Mouse (Mus musculus) neural tube, embryonic 12.5 days (tissue): ENCODE results near the gene 1700030K09Rik. TPM values are rescaled to one million over a fixed set of nuclear protein-coding genes. Genes with fewer than 3 reads are reported as not detected.

Experiments used
- ATAC-seq: fragments of 200-750 bp; cut with Nextera tagmentation; 2 replicates; pipeline ENCODE4 v1.8.0; 2017; ENCODE audit warnings: low read depth, mild to moderate bottlenecking, moderate TSS enrichment, moderate library complexity; ENCODE audit not compliant: low FRiP score
- H3K27ac ChIP-seq: fragments of 300-500 bp; sonication (generic); 2 replicates; pipeline ENCODE4 v1.5.1; 2016
- H3K27me3 ChIP-seq: fragments of 300-500 bp; sonication (generic); replicated peaks from 2 replicates; pipeline ENCODE4 v1.6.1; 2016; ENCODE audit warnings: mild to moderate bottlenecking
- H3K36me3 ChIP-seq: fragments of 300-500 bp; sonication (generic); 2 replicates; pipeline ENCODE4 v1.6.1; 2016; ENCODE audit warnings: mild to moderate bottlenecking
- H3K4me1 ChIP-seq: fragments of 300-500 bp; sonication (generic); 2 replicates; pipeline ENCODE4 v1.6.1; 2016
- H3K4me2 ChIP-seq: fragments of 300-500 bp; sonication (generic); replicated peaks from 2 replicates; pipeline ENCODE4 v1.6.1; 2016; ENCODE audit warnings: mild to moderate bottlenecking
- H3K4me3 ChIP-seq: fragments of 300-500 bp; sonication (generic); 2 replicates; pipeline ENCODE4 v1.5.1; 2016
- H3K9ac ChIP-seq: fragments of 300-500 bp; sonication (generic); 2 replicates; pipeline ENCODE4 v1.6.1; 2016; ENCODE audit warnings: mild to moderate bottlenecking
- H3K9me3 ChIP-seq: fragments of 300-500 bp; sonication (generic); 2 replicates; pipeline ENCODE4 v1.6.1; 2016; ENCODE audit warnings: mild to moderate bottlenecking
- WGBS: fragments of 180-500 bp; shearing (Covaris S2); methylation state at CpG from one replicate; pipeline ENCODE4 v1.1.7; 2016; 5-methylcytosine and 5-hydroxymethylcytosine counted together
- polyA plus RNA-seq: library from polyadenylated mRNA; unstranded; fragments of >200 nt; fragmentation: Nextera tagmentation; extraction: Ambion mirVana; gene quantifications from 2 replicates; pipeline ENCODE4 v1.2.1, GENCODE M21; 2016

Gene 1700030K09Rik
- polyA plus RNA-seq, 1 experiment from 2014 or later, result 16.7 TPM

- H3K9me3 ChIP-seq, result no peaks in the 10 kb centered on the region
- no peak for ATAC-seq
- H3K9ac ChIP-seq, result no peak overlapping the region
- H3K4me2 ChIP-seq, result no peak overlapping the region
- no peak overlapping the region for H3K4me3 ChIP-seq
- H3K36me3 ChIP-seq, result no peaks in the 10 kb centered on the region
- H3K27ac ChIP-seq, result no peak overlapping the region
- WGBS, result 54% methylated on average over 13 of the region's 13 CpGs
- H3K27me3 ChIP-seq, result no peaks in the 10 kb centered on the region
- no peaks in the 10 kb centered on the region for H3K4me1 ChIP-seq
Observed at GRCm38 (mm10) chr8:72429676-72430075, 14.0 kb upstream of the 1700030K09Rik start.

DNA sequence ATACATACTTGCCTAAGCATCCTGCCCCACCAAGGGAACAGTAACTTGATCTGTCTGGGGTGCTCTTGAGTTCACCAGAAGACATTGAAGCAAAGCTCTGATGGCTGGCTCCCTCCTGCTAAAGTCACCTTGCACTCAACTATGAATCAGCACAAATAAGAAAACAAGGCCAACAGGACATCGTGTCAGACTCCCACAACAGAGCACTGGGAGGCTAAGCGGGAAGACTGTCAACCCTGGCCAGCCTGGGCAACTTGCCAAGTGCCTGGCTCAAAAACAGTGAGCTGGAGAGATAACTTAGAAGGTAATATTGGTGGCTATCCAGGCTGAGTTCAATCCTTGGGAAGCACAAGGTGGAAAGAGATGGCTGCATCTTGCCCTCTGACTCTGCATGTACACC lies 8.7 kb upstream of the 1700030K09Rik start:
- 57% methylated on average over 2 of the region's 2 CpGs for WGBS
- no peak overlapping the region for H3K4me2 ChIP-seq

GRCm38 (mm10) chr8:72438248-72439015 lies 5.2 kb upstream of the 1700030K09Rik start:
- Histone ChIP-seq H3K9ac (no peak overlapping the region), H3K9me3 (no peaks in the 10 kb centered on the region), H3K4me3 (no peak overlapping the region), H3K4me2 (no peak overlapping the region), H3K36me3 (no peaks in the 10 kb centered on the region), H3K27ac (no peak overlapping the region), H3K4me1 (no peaks in the 10 kb centered on the region), H3K27me3 (no peaks in the 10 kb centered on the region)
- 73% methylated on average over 8 of the region's 8 CpGs for WGBS
- no peak for ATAC-seq

More for the DNA sequence above, 8.7 kb upstream of the 1700030K09Rik start:
- no peak overlapping the region for H3K4me3 ChIP-seq
- no peaks in the 10 kb centered on the region for H3K36me3 ChIP-seq
- H3K27ac ChIP-seq, result no peak overlapping the region
- no peaks in the 10 kb centered on the region for H3K27me3 ChIP-seq
- ATAC-seq, result no peak
- no peaks in the 10 kb centered on the region for H3K9me3 ChIP-seq
- no peaks in the 10 kb centered on the region for H3K4me1 ChIP-seq
- H3K9ac ChIP-seq, result no peak overlapping the region

- peak overlapping the region; percentile 40 for H3K4me3 ChIP-seq
- ATAC-seq, result no peak; the same call in 1 of the 2 replicates
- no peaks in the 10 kb centered on the region for H3K27me3 ChIP-seq
- peaks cover 6% of the 10 kb centered on the region; the same call in 1 of the 2 replicates for H3K4me1 ChIP-seq
- H3K9ac ChIP-seq, result peak overlapping the region; percentile 50
- WGBS, result 47% methylated on average over 6 of the region's 6 CpGs
- H3K27ac ChIP-seq, result no peak overlapping the region
- no peaks in the 10 kb centered on the region for H3K9me3 ChIP-seq
- peak overlapping the region; percentile 58 for H3K4me2 ChIP-seq
- H3K36me3 ChIP-seq, result peaks cover 17% of the 10 kb centered on the region; the same call in 1 of the 2 replicates
Observed at GRCm38 (mm10) chr8:72443994-72444350, 292 bp downstream of the 1700030K09Rik start.

DNA sequence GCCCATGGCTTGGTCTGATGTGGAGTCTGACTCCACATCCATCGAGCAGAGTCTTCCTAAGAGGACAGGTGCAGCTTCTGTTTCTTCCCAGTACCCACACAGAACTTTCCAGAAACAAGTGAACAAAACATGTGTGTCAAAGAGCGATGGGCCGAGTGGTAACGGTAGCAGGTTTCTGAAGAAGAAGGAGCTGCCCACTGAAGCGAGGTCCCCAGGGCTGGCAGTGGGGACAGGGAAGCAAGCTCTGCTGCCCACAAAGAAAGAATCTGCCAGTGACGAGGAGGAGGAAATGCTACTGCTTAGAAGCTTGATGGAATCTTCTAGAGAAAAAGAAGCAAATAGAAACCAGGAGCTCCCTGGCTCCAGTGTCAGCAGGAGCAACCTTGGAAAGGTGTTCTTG lies 1.4 kb downstream of the 1700030K09Rik start:
- no peak overlapping the region for H3K4me2 ChIP-seq
- no peak overlapping the region for H3K9ac ChIP-seq
- WGBS, result 96% methylated on average over 6 of the region's 6 CpGs
- H3K27me3 ChIP-seq, result no peaks in the 10 kb centered on the region
- no peak for ATAC-seq
- H3K9me3 ChIP-seq, result no peaks in the 10 kb centered on the region
- H3K4me3 ChIP-seq, result no peak overlapping the region
- no peak overlapping the region for H3K27ac ChIP-seq
- peaks cover 26% of the 10 kb centered on the region for H3K36me3 ChIP-seq
- peaks cover 6% of the 10 kb centered on the region; the same call in 1 of the 2 replicates for H3K4me1 ChIP-seq

GRCm38 (mm10) chr8:72451516-72451915 lies 7.8 kb downstream of the 1700030K09Rik start:
- peaks cover 74% of the 10 kb centered on the region for H3K36me3 ChIP-seq
- ATAC-seq, result no peak
- WGBS, result 89% methylated on average over 8 of the region's 8 CpGs

GRCm38 (mm10) chr8:72453904-72454303 lies 10.2 kb downstream of the 1700030K09Rik start:
- H3K9me3 ChIP-seq, result no peaks in the 10 kb centered on the region
- WGBS, result 97% methylated on average over 2 of the region's 2 CpGs
- no peak for ATAC-seq
- H3K4me1 ChIP-seq, result no peaks in the 10 kb centered on the region
- no peaks in the 10 kb centered on the region for H3K27me3 ChIP-seq
- no peak overlapping the region for H3K4me3 ChIP-seq
- H3K27ac ChIP-seq, result no peak overlapping the region
- no peak overlapping the region for H3K4me2 ChIP-seq
- no peak overlapping the region for H3K9ac ChIP-seq
- peaks cover 66% of the 10 kb centered on the region for H3K36me3 ChIP-seq

More at GRCm38 (mm10) chr8:72451516-72451915, 7.8 kb downstream of the 1700030K09Rik start:
- no peaks in the 10 kb centered on the region for H3K9me3 ChIP-seq
- no peak overlapping the region for H3K9ac ChIP-seq
- H3K27me3 ChIP-seq, result no peaks in the 10 kb centered on the region
- no peak overlapping the region for H3K4me2 ChIP-seq
- H3K4me1 ChIP-seq, result peaks cover 4% of the 10 kb centered on the region; the same call in 1 of the 2 replicates
- H3K27ac ChIP-seq, result no peak overlapping the region
- H3K4me3 ChIP-seq, result no peak overlapping the region

DNA sequence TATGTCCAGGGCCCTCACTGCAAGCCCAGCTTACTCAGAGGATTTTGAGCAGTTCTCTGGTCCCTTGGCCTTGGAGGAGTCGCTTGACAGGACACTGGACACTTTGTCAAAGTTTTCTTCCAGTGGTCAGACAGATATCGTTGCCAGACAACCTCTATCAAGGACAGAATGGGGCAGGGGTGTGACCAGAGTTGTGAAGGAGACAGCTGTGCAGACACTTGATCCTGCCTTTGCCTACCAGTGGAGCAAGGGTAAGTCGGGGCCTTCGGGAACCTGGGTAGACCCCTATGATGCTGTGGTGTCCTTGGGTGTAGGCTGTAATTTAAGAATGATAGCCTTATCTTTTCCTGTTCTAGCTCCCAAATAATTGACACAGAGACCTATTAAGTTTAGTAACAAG lies 11.6 kb downstream of the 1700030K09Rik start:
- Histone ChIP-seq H3K4me1 (no peaks in the 10 kb centered on the region), H3K27ac (no peak overlapping the region), H3K36me3 (peaks cover 66% of the 10 kb centered on the region), H3K9ac (no peak overlapping the region), H3K4me3 (no peak overlapping the region), H3K9me3 (no peaks in the 10 kb centered on the region), H3K27me3 (no peaks in the 10 kb centered on the region), H3K4me2 (no peak overlapping the region)
- WGBS, result 89% methylated on average over 4 of the region's 4 CpGs
- ATAC-seq, result no peak

- no peaks in the 10 kb centered on the region for H3K4me1 ChIP-seq
- no peak overlapping the region for H3K9ac ChIP-seq
- no peak overlapping the region for H3K4me2 ChIP-seq
- ATAC-seq, result no peak
- 84% methylated on average over 3 of the region's 3 CpGs for WGBS
- no peaks in the 10 kb centered on the region for H3K27me3 ChIP-seq
- no peaks in the 10 kb centered on the region for H3K9me3 ChIP-seq
- peaks cover 73% of the 10 kb centered on the region for H3K36me3 ChIP-seq
- H3K4me3 ChIP-seq, result no peak overlapping the region
- no peak overlapping the region for H3K27ac ChIP-seq
Observed at GRCm38 (mm10) chr8:72457806-72458205, 14.1 kb downstream of the 1700030K09Rik start.

- no peak overlapping the region for H3K4me3 ChIP-seq
- no peaks in the 10 kb centered on the region for H3K9me3 ChIP-seq
- no peak overlapping the region for H3K9ac ChIP-seq
- 92% methylated on average over 6 of the region's 6 CpGs for WGBS
- ATAC-seq, result no peak
- H3K4me2 ChIP-seq, result no peak overlapping the region
- no peak overlapping the region for H3K27ac ChIP-seq
- no peaks in the 10 kb centered on the region for H3K4me1 ChIP-seq
- peaks cover 73% of the 10 kb centered on the region for H3K36me3 ChIP-seq
- no peaks in the 10 kb centered on the region for H3K27me3 ChIP-seq
Observed at GRCm38 (mm10) chr8:72458457-72458856, 14.8 kb downstream of the 1700030K09Rik start.

DNA sequence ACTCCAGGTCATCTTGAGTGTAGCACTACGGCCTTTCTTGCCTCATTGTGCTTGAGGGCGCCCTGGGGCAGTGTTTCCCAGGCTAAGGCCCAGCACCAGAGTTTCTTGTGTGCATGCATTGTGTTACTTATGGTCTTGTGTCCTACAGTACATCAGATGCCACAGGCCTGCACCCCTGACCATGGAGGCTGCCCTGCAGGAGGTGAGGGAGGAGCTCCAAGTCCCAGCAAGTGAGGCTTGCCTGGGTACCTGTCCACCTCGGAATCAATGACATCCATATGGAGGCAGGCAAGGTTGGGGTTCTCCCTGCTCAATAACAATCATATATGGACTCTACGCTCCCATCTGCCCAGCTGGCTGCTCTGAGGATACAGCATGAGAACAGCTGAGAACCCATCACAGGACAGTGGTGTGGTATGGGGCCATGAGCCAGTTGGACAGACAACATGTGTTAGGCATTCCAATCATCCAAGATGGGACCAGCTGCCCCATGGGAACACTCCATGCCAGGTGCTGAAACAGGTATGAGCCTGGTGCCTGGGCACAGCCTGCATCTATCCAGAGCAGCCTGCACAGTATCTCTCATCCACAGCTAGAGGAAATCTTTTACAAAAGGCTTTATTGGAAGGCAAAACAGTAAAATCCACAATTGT lies 16.3 kb downstream of the 1700030K09Rik start:
- Histone ChIP-seq H3K9ac (no peak overlapping the region), H3K4me3 (no peak overlapping the region), H3K4me2 (no peak overlapping the region), H3K36me3 (peaks cover 74% of the 10 kb centered on the region), H3K27ac (no peak overlapping the region), H3K4me1 (no peaks in the 10 kb centered on the region), H3K9me3 (no peaks in the 10 kb centered on the region), H3K27me3 (no peaks in the 10 kb centered on the region)
- 89% methylated on average over 4 of the region's 4 CpGs for WGBS
- no peak for ATAC-seq

DNA sequence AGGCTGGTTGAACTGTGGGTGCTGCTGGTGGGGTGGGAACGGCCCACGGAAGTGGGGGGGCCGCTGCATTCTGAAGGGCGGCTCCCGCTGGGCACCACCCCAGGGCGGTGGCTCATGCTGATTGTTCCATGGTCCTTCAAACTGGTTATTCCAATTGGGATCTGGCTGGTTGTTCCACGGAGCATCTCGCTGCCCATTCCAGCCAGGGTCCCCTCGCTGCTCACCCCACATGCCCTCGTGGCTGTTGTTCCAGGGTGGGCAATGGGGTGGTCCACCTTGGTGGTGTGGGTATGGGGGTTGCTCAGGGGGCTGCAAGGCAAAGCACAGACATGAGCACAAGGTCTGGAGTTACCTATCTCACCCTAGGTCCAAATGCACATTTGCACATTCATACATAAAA lies 20.5 kb downstream of the 1700030K09Rik start:
- H3K9me3 ChIP-seq, result no peaks in the 10 kb centered on the region

More for the DNA sequence above, 20.5 kb downstream of the 1700030K09Rik start:
- H3K4me3 ChIP-seq, result no peak overlapping the region
- no peak overlapping the region for H3K27ac ChIP-seq
- 96% methylated on average over 10 of the region's 10 CpGs for WGBS
- no peak for ATAC-seq
- no peak overlapping the region for H3K9ac ChIP-seq
- H3K4me1 ChIP-seq, result no peaks in the 10 kb centered on the region
- no peak overlapping the region for H3K4me2 ChIP-seq
- peaks cover 100% of the 10 kb centered on the region for H3K36me3 ChIP-seq
- no peaks in the 10 kb centered on the region for H3K27me3 ChIP-seq
